Mouse (Mus musculus): ENCODE results near the gene Map2k5.

The Map2k5 gene

DNA sequence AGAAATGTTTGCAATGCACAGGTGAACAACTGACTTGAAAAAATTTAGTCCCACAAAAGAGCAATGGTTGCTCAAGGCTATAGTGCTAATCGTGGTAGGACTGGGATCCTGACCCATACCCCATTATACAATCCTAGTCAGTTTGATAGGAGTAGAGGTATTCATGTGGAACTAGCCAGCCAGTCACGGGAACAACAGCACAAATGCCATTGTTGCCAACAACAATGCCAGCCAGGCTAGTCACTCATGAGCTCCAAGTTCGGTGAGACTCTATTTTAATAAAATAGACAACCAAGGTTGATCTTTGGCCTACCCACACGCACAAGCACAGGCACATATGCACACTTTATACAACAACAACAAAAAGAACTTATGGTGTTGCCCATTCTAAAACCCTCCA, 120.0 kb downstream of the Map2k5 start:
- DNase-seq (ENCODE audit: extremely low spot score): no peak

DNA sequence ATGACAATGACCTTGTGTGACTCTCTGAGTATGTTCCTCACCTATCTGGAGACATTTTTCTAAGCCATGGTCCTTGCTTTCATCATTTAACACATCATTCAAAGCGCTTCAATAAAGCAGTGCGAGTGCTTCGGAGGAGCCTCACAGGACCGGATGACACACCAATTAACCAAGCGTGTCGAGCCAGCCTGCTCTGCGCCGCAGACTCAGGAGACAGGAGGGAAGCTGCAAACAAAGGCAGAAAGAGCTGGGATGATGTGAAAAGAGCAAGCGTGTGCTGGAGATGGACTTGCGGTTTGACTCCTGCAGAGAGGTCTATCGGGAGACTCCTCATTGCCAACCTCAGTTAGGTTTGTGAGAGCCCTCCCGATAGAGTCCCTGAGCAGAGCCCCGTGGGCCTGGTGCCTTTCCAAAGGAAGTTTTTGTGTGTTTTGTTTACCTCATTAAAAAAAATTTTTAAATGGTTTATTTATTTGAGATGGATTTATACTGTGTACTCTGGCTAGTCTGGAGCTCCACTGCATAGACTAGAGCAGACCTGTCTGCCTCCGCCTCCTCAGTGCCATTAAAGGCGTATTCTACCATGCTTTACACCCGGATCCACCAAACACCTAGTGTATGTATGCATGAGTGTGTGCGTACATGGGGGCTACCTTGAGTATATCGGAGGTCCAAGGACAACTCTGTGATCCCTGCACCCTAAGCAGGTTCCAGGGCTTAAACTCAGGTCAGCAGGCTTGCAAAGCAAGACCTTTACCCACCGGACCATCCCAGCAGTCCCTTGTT, 126.7 kb downstream of the Map2k5 start:
- no peak for DNase-seq (ENCODE audit: extremely low spot score)

DNA sequence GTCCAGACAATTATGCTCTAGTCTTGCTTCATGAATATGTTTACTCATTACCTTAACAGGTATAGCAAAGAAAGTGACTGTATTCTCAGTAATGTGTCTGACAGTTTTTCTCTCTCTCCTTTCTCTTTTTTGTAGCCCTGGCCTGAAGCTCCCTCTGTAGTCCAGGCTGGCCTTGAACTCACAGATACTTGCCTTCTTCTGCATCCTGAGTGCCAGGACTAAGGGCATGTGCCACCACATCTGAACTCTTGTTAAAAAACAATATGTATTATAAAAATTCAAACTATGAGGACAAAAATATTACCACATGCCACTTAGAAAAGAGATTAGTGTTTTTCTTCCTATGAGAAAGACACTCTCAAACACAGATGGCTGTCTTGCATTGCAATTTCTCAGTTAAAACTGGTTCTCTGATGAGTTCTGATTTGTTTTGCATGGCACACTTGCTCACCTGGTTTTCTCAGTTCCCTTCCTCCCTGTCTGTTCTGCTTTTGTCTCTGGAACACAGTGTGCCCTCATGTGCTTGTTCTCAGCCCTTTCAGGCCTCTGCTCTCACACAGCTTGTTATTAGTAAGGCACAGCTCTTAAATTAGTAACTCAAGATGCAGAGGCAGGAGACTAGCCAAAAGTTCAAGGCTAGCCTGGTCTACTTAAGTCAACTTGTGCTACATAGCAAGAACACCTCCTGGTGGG, 129.5 kb downstream of the Map2k5 start:
- DNase-seq (ENCODE audit: extremely low spot score): no peak

DNA sequence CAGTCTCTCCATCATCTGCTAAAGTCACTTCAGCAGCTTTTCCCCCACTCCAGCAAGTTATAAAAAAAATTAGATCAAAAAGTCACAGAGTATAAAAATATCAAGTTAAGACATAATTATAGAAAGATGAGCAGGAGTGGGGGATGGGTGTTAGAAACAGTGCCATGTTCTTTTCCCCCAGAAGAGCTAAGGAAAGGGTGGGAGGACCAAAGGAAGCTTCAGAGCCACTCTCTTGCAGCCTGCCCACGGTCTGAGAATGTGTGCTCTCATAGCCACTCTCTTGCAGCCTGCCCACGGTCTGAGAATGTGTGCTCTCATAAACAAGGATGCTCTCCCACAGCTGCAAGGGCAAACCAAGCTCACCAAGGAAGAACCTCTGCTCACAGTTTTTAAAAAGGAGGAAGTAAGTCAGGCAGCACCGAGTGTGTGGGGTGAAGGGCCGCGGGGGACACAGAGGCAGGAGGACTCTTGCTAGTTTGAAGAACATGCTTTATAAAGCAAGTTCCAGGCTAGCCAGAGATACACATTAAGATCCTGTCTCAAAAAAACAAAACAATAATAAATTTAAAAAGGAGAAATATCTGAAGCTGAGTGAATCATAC, 131.0 kb downstream of the Map2k5 start:
- DNase-seq (ENCODE audit: extremely low spot score): no peak

DNA sequence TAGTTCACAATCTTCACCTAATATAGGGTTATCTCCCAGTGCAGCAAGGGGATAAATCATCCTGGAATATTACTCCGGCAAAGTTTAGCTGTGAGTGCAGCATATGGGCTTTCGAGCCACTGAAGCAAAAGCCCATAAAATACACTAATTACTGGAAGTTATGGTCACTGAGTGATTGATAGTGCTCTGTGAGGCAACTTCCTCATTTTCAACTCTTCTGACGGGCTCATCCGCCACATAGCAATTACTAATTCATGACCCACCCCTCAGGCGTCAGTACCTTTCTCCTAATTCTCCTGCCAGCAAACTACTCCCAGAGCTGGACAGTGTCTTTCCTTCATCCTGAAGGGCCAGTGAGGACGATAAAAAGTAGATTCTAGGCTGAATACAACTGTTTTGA, 135.7 kb downstream of the Map2k5 start:
- no peak for DNase-seq (ENCODE audit: extremely low spot score)

DNA sequence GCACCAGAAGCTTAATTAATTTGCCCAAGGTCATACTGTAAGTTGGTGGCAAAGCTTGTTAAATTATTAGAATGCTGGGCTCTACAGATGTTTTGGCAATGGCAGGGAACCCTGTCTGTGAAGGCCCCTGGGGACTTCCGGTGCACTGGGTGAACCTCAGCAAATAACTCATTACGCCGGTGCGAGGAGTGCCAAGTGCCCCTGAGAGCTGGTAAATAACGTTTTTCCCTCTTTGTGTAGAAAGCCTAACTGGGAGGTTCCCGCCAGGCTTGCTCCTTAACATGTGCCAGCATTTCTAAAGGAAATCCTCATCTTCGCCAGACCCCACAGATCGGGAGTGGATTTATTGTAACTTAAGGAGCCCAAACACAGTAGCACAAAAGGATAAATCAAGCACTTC, 136.5 kb downstream of the Map2k5 start:
- no peak for DNase-seq (ENCODE audit: extremely low spot score)

DNA sequence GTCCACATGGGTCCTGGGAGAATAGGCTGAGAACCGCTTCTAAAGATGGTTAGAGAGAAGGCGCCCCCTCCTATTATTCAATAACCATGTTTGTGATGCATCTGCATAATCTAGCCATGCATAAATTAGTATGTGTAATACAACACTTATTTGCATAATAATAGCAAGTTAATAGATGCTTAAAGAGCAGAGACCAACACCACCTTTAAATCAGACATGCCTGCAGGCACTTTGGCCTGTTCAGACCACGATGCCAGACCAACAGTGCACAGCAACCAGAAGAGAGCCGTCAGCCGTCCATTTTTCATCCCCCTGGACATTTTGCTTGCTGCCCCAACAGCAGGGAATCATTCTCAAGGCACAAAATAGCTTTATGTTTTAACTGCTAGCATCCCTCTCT, 143.3 kb downstream of the Map2k5 start:
- DNase-seq (ENCODE audit: extremely low spot score): no peak

DNA sequence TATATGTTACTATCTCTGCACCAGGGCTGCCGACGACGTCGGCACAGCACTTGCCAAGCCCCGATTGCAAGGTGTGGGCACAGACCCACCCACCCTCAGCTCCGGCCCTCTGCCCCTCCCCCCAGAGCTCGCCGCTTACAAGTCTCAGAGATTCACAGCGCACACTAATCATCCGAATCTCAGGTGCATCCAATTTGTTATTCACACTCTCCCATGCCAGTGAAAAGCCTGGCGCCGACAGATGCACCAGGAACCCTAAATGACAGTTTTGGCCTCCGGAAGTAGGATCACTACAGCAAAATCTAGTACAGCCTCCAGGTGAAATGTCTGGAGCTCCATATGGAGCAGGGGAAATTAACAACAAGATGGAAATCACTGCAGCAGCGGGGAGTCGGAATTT, 147.4 kb downstream of the Map2k5 start:
- no peak for DNase-seq (ENCODE audit: extremely low spot score)

DNA sequence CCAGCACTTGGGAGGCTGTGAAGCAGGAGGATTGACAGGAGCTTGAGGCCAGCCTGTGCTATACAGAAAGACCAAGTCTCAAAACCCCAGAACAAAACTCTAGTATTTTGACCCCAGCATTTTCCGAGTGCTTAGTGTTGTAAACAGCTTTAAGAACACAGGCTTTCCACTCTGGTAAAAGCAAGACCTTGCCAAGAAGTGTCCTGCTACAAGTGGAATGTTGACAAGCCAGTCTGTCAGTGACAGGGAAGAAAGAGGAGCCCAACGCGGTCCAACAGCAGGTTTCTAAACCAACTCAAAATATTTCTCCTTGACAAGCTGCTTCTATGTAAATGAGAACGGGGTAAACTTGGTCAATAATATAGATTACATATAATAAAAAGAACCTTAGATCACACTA, 148.6 kb downstream of the Map2k5 start:
- DNase-seq (ENCODE audit: extremely low spot score): no peak

DNA sequence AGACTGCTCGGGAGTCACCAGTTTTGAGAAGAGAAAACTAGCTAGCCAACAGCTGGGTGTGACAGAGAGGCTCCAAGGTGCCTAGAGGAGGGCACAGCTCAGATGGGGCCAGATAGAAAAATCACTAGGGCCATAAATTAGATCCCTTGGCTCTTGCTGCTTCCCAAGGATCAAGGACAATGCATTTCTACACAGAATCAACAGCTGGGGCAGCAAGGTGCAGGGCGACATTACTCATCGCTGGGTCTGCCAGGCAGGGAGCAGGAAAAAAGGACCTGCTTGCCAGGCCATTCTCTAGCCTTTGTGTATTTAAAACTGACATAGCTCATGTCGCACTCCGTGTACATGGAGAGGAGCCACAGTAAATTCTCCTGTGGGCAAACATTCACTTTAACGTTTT, 155.5 kb downstream of the Map2k5 start:
- DNase-seq (ENCODE audit: extremely low spot score): no peak

DNA sequence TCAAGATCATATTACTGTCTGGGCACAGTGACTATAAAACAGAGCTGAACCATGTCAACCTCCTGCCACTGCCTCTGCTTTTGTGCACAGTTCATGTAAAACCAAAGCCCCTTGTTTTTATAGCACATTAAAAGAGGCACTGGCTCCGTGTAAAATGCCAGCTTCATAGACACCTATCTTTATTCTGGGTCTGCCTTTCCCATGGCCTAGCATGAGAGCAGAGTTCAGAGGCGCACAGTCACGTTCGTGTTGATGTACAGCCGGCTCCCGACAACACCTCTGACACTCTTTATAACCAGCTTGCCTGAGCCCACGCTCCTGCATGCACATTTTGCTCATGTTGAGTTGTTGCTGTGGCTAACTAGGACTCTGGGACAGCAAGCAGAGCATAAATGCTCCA, 157.9 kb downstream of the Map2k5 start:
- DNase-seq (ENCODE audit: extremely low spot score): no peak

DNA sequence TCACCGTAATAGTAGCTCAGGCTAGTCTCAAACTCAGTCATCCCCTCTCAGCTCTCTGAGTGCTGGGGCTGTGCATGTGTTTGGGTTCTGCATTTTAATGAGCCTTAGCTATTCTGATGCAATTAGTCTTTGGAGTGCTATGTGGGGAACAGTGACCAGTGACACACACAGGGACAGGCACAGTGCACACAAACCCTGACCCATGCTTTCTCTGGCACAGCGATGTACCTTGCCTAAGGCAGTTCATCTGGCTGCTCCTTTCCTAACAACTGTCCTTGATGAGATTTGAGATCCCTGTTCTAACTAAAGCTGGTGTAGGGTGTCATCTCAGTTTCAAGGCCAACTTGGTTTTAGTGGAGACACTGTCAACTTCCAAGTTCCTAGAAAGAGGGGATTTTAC, 162.7 kb downstream of the Map2k5 start:
- no peak for DNase-seq (ENCODE audit: extremely low spot score)

DNA sequence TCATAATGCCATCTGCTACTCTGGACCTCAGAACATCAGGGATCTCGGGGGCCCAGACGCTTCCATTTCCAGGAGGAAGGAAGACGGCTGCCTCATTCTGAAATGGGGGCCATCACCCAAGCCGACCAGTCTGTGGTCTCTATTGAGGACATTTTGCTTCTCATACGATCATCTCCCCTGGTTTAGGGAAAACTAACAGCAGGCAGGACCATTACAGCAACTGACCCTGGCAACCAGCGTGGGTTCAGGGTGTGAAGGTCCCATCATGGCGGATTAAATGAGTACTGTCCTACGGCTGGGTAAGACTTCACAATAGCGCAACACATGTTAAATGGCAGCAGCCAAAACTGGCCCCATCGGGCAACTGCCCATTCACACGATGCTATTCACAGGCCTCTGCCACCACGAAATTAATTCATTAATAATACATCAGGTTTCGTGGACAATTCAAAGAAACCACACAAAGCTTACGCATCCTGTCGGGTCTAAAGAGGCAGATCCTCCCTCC, 170.9 kb downstream of the Map2k5 start:
- DNase-seq (ENCODE audit: extremely low spot score): no peak

DNA sequence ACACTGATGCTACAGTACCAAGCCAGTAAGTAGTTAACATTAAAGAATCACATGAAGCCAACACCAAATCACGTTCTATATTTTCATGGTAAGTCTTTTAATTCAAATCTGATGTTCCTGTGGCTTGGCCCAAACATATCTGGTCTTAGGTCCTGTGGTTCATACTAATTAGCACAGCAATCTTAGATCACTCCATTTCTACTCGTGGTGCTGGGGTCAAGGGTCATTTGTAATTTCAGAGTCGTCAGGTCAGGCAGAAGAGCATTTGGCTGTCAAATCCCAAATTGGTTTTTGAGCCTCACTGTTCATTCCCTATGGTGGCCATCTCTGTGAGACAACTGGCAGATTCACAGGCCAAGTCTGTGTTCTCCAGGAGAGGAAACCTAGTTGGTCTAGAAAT, 174.2 kb downstream of the Map2k5 start:
- DNase-seq (ENCODE audit: extremely low spot score): no peak

DNA sequence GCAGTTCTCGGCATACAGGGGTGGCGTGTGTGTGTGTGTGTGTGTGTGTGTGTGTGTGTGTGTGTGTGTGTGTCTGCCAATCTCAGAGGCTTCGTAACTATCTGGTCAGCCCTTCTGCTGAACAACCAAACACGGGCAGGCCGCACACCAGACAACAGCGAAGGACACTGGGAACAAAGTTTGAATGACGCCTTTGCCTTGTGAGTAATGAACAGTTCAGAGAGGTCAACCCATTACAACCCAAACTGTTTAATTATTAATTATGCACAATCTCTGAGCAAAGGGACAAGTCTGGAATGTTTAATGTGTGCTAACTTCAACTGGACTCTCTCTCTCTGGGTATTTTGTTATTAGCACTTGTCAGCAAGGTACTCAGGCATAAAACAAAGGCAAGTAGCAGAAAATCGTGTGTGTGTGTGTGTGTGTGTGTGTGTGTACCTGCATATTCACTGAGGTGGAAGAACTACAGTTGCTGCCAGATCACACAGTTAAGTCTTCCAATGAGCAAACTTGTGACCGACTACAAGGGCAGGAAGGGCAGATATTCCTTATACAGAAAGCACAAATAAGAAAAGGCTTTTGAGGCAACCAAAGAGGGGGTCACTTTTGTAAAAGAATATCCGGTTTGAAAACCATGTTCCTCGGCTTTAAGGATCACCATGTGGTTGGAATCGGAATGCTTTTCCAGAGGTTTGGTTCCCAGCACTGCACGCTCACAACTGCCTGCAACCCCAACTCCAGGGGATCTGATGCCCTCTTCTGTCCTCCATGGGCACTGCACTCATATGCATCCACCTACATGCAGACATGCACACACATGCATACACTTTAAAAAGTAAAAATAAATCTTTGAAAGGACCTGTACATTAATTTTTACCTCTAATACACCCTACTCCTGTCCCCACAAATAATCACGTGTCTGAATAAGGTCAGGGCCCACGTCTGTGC, 176.1 kb downstream of the Map2k5 start:
- DNase-seq (ENCODE audit: extremely low spot score): no peak

DNA sequence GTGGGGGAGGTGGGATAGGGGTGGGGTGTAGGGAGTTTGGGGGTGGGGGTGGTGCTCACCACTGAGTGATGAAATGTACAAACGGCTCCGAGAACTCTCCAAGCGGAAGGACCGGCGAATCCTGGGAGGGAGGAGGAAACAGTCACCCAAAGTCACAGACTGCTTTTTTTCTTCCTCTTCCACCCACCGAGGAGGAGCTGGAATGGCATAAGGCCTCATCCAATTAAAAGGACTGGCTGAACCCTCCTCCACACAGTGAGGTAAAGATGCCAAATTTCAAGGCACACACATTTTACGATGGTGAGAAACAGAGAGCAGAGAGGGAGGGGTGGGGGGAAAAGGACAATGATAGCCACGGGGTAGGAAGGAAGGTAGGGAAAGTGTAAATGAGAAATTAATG, 180.4 kb downstream of the Map2k5 start:
- DNase-seq (ENCODE audit: extremely low spot score): no peak

DNA sequence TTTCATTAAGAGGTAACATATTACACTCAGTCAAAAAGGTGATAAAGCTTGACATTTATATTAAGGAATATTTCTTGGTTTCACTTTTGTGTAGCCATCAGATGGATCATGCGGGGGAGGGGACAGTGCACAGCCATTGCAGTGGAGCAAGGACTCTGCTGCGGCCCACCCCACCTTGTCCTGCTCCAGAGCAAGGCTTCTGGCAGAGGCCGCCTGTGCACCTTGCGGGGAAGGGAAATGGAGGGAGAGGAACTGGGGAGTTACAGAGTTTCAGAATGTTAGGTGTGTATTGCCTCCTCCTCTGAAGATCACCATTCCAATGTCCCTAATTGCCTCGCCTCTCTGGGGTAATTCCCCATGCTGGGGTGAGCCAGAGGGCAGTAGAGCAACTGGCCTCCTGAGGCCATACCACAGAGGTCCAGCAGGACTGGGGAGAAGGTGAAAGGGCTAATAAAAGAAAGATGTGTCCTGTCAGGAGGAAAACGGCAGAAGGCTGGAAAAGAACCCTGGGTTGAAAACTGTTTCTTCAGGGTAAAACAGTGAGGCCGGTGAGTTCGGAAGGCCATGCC, 181.5 kb downstream of the Map2k5 start:
- DNase-seq (ENCODE audit: extremely low spot score): peak; percentile 48

DNA sequence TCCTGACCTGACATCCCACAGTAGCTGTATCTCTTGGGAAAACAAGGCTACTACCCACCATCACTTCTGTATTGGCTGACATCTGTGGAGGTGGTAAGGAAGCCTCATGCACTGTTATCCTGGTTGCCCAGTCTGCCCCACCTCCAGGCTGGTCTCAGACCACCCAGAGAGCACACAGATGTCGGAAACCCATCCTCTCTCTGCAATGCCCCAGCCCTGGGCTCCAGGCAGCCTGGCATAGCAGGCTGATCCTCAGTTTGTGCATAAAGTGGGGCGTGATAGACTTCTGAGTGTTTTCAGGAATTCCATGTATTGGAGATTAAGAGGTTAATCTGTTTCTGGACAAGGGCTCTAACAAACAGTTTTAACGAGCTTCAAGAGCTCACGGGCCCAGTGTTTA, 182.2 kb downstream of the Map2k5 start:
- no peak for DNase-seq (ENCODE audit: extremely low spot score)

DNA sequence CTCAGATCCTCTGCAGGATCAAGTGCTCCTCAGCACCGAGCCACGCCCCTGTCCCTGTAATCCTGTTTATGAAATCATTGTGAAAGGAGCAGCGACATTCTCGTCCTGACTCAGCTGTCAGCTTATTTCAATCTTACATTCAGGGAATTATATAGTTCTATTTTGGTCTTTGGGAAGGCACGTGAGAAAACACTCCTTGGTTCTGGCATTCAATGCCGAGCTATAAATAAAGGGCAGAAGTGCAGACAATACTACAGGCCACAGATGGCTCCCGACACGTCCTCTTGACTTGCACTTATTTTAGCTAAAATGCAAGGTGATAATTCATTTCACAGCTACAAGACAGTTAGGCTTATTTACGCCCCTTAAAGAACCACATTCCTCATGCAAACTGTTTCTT, 182.9 kb downstream of the Map2k5 start:
- no peak for DNase-seq (ENCODE audit: extremely low spot score)

DNA sequence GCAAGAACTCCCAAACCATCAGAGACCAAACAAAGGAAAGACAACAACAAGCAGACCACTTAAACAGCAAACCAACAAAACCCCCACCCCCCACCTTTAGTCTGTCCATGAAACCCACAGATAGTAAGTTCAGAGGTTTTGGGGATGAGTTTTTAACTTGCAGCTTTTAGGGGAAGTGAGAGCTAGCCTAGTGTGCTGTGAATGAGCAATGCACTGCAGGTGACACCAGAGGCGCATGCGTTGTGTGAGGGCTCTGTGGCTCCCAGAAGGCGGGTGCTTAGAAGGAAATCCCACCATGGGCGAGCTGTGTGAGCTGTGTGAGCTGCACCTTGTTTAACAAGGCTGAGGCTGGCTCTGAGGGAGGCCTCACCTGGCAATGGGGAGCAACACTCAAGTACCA, 184.9 kb downstream of the Map2k5 start:
- no peak for DNase-seq (ENCODE audit: extremely low spot score)

DNA sequence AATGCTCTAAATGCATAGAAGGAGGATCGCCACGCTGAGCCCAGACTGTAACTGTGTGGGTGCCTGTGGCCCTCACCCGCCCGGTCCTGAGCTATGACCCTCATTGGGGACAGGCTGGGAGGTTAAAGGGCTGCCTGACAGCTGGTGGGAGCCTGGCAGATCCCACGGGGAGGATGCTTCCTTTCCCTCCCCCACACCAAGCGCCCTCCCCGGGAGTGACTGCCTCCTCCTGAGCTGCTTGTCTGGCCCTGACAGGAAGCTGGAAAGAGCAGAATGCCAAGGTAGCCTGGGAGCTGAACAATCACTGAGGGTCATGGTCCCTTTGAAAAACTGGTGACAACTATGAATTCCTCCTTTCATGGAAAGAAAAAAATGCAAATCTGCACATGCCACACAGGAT, 190.4 kb downstream of the Map2k5 start:
- no peak for DNase-seq (ENCODE audit: extremely low spot score)

DNA sequence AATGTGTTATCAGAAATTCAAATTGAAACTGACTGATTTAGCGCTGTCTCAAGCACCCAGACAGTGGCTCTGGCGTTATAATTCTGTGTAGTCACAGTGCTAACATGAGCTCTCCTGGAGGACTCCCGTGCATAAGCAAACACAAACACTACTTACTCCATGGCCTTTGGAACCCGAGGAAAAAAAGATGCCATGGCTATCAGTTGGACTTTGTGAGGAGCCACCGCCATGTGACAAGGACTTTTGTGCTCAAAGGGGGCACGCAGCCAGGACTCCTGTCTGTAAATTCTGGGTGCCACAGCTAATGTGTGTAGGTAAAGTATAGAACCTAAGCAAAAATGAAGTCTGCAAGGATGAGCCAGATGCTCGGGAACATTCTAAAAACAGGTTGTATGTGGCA, 192.5 kb downstream of the Map2k5 start:
- DNase-seq (ENCODE audit: extremely low spot score): no peak
